Mouse (Mus musculus) heart, adult 11 months (tissue): Measurements from ENCODE around the gene Per2.

ENCODE experiments used
- DNase-seq: peaks from one replicate; pipeline ENCODE4 v3.0.0; 2022

The Per2 gene

DNA sequence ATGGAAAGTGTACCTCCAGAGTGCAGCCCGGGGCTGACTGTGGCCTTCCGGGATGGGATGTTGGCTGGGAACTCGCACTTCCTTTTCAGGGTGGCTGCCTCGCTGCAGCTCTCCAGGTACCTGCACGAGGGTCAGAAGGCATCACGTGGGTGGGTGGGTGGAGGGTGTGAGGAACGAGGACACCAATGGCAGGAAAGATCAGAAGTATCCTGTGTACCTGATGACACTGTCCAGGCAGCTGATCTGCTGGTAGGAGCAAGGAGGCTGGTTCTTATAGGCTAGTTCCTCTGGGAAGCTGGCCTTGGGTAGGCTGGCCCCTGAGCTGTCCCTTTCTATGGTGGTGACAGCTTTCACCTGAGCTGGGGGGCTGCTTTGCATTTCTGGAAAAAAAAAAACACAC lies 28.4 kb downstream of the Per2 start:
- peak; percentile 90 for DNase-seq

DNA sequence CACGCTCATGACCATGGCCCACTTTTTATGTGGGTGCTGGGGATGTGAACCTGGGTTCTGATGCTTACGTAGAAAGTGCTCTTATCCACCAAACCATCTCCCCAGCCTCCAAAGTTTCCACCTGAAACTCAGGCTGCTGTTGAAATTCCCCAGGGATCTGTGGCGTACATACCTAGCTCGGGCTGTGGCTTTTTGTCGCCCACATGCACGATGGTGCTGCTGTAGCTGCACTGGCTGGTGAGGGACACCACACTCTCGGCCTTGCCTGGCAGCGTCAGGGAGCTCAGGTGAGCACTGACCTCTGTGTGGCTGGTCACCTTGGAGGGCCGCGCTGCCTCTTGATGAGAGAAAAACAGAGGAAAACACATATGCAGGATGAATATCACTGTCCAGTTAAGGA lies 29.9 kb downstream of the Per2 start:
- peak; percentile 93 for DNase-seq

DNA sequence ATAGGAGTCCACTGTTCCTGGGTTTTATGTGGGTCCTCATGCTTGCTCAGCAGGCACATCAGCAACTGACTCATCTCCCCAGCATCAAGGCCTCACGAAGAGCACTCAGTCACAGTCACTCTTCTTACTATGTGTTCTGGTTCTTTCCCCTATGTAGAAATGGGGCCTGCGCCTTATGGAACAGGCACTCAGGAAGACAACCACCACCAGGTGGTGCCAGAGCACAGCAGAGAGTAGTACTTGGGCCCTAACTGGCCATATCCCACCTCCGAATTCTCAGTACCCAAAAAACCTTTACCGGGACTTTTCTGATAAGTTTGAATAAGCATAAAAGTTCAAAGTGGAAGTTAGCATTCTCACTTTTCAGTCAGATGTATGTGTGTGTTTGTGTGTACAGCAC lies 30.5 kb downstream of the Per2 start:
- peak; percentile 96 for DNase-seq

DNA sequence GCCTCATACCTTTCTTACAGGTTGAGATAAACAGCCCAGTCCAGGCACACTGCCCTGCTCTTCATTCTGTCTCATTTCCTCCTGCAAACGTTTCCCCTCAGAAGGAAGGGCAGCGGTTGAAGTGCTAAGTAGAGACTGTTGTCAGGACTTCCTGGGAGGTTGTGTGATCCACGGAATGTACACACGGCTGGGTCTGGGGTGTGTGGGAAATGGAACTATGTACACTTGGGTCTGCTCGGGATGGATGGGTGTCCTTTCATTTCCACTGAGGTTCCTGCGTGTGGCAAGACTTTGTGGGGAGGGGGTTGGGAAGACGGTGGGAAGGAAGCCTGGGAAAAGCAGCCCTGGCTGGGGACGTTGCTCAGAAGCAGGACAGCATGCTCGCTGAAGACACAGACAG lies 32.7 kb downstream of the Per2 start:
- peak; percentile 92 for DNase-seq

DNA sequence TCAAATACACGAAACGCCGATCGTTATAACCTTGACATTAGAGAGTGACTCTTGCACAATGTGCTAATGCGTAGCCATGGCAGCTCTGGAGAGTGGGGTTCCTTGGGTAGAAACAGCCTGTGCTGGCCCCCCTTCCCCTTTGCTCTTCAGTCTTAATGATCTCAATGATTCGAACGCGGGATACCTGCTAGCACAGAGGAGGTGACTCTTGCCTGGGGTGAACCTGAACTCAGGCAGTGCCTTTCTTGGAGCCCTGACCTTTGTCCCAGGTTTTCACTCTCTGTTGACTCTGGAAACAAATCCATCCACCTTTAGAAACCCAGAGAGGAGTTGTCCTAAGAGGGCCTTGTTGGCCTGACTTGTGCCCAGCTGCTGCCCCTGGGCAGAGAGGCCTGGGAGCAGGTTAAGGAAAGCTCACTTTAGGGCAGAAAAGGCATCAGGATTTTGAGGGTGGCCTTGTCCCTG lies 38.5 kb downstream of the Per2 start:
- DNase-seq = no peak

DNA sequence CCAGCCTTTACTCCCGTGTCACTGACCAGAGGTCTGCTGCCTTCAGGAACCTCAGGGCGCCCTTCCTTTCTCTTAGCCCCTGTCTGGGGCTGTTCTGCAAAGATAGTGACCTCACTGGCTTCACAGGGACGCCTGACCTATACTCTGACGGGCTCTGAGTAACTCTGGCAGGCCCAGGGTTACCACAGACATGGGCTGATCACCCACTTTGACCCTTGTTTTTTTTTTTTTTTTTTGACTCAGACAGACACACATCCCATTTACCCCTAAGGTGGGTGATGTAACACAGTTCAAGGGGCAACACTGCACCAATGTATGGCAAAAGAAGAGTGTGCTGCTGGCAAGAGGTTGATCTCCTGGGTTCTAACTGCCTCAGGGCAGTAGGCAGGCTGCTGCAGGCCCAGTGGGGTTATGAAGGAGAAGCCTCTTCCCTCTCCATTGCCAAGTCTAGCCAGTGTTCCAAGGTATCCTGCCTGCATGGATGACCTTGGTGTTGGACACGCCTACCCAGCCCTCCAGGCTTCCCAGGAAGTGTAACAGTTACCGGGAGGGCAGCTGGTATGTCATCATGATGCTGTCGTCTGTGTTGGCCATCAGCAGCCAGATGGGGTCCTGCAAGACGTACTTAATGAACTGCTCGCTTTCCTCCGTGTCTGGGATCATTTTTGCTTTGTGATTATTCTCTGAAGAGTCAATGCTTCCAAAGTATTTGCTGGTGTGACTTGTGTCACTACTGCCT lies 39.1 kb downstream of the Per2 start:
- DNase-seq = peak; percentile 80

DNA sequence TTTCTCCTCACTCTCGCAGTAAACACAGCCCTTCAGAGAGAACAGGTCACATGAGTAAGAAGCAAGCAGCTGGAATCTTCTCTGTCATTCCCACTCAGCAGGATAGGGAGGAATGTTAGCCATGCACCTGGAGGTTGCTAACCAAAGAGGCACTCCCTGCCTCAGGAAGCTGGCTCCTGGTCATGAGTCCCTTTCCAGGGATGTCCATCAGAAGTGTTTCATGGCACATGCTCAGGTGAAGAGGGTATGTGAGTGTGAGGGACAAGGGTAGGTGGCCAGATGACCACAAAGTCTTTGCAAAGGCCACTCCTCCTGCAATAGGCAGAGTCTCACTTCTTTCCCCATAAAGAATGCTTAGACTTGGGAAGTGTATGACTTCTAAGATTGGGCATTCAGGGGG lies 41.1 kb downstream of the Per2 start:
- peak; percentile 91 for DNase-seq

DNA sequence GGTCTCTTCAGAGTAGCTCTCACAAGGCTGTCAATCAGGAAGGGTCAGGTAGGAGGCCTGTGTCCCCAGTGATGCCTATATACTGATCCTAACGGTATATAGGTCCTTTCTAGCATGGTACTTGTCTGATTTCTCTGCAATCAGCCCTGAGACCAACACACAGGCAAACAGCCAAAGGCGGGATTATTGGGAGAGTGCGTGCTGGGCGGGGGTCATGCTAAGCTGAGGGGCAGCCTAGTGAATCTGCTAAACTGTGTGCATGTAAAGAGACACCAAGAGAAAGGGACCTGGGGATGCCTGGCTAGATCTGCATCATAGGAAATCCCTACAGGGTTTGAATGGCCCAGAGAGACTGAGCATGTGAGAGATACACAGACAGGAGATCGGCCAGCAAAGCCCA lies 43.8 kb downstream of the Per2 start:
- DNase-seq = no peak

DNA sequence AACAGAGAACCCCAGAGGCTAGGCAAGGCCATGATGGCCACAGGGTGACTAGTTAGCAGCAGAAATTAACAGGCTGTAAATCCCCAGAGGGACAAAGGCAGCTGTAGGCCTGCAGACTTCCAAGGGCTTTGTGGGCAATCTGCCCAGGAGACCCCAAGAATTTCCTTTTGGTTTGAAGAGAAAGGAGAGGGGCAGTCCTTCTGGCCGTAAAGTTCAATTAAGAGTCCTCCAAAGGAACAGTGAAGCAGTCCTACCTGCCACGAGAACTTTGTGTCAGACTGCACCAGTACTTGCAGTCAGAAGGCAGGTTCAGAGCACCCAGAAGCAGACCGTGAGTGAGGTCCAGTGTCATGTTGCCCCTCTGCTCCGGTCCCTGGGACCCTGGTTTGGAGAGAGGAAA lies 44.2 kb downstream of the Per2 start:
- DNase-seq = no peak

DNA sequence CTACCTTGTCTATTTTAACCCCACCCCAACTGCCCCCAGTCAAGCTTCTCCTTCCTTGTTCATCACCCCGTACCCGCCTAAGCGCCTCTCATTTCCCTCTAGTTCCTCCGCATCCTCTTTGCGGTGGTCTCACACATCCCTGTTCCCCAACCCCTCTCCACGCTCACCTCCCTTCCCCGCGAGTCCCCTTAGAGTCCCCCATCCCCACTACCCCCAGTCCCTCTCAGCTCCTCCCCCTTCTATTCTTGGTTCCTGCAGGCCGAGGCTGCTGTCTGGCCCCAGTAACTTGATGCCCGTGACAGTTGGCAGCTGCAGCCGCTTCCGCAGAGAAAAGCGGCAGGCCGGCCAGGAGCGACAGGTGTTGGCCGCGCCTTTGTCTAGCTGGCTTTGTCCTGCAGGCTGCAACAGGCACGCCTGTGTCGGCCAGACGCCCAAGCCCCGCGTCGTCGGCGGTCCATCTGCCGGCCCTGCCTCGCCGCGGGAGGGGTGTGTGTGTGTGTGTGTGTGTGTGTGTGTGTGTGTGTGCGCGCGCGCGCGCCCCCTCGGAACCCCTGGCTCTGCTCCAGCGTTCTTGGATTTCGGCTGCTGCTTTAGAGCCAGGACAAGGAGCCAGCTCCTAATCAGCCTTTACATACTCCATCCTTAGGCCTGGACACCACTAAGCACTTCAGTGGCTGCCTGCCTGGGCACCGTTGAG lies 45.1 kb downstream of the Per2 start, which contains the start of gene Hes6:
Gene Hes6 (minus strand): TSS at position 141 of the 697 bp plus-strand sequence.
- DNase-seq = peak; percentile 99

DNA sequence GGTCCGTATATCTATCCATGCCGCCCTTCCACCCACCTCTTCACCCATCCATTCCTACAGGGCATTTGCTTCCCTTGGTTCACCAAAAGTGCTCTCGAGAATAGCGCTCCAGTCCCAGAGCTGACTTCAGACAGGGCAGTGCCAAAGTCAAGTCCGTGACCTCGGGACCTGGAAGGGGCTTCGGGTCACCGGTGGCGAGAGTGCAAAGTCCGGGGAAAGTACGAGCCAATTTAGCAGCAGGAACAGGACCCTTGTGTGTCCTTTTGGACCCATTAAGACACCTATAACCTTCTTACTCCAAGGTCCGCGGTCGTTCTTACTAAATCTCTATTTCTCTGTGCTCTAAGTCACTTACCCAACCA lies 45.6 kb downstream of the Per2 start:
- DNase-seq = no peak

DNA sequence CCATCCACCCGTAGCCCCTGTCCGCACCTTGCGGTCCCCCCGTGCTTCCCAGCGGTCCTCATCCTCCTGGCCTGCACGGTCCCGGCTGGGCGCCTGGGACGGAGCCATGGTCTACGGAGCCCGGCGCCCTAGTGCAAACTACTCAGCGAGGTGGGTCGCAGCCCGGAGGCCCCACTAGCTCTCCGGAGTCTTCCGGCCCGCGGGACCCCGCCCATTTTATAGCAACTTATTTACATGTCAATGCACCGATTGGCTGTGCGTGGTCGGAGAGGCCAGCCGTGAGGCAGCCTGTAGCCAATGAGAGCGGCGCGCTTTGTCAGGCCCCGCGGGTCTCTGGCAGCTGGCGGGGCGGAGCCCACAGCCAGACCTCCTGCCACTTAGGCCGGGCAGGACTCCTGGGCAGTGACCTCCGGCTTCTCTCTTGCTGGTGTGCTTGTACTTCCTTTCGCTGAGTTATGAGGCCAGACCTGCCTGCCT lies 46.1 kb downstream of the Per2 start:
- DNase-seq = peak; percentile 100

DNA sequence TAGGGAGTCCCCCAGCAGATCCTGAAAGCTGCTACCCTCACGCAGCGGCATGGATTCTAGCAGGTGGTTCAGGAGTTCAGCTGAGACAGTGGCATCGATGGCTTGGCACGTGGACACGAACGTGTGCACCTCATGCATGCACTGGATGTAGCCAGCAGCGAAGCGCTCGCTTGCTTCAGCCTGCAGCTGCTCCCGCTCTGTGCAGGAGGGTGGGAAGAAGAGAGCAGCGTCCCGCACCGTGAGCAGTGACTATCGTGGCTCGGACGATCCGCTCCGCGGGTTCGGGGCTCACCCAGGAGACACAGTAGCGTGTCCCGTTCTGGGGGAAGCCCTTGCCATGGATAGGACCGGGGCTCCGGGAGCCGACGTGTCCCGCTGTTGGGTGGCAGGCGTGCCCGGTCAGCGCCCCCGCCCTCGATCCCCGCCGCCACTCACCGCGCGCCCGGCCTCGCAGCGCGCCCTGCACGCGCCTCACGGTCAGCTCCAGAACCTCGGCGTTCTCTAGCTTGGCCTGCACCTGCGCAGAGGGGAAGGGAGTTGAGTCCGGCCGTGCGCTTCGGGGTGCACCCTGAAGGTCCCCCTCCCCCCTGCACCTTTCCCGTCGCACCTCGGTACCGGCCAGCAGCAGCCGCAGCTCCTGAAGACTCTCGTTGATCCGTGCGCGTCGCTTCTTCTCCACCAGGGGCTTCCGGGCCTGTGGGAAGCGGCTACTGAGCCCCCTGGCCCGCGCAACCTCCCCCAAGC lies 46.7 kb downstream of the Per2 start:
- DNase-seq = peak; percentile 95

DNA sequence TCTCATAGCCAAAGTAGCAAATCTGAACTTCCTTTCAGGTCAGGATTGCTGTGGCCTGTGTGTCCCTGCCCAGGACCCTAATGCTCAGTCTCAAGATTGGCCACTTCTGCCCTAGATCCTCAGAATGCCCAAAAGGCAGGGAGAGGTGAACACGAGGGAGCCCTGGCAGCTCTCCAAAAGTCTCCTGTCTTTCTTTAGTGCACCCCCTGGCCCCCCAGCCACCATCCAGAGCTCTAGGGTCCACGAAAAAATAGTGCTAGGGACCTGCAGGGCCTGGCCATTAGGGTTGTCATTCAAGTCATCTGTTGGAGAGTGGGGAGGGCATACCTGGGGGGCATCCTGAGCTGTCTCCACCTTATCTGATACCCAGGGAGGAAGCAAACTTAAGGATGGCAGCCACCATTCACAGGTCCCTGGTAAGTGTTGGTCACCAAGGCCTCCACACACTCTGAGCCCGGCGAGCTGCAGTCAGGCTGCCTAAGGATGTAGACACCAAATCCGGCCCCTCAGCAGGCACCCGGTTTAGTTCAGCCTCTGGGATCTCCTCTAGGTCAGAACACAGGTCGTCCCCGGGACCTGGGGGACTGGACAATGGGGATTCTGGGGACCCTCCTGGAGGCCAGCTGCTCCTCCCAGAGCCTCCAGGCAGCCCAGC lies 47.4 kb downstream of the Per2 start:
- DNase-seq = no peak

DNA sequence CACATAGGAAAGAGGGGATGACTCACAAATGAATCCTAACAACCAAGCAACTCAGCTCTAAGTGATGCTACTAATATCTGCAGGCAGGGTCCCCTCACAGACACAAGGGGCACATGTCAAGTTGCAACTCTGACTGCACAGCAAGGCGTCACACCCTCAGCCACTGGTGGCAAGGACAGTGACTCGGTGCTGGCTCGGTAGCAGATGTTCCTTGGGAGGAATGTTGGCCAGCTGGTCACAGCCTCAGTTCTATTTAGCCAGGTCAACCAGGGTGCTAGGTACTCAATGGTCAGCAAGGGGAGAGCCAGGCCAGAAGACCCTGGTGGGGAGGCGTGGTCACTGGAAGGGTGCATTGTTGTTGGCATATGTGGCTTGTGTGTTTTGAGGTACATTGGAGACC lies 51.3 kb downstream of the Per2 start:
- no peak for DNase-seq

DNA sequence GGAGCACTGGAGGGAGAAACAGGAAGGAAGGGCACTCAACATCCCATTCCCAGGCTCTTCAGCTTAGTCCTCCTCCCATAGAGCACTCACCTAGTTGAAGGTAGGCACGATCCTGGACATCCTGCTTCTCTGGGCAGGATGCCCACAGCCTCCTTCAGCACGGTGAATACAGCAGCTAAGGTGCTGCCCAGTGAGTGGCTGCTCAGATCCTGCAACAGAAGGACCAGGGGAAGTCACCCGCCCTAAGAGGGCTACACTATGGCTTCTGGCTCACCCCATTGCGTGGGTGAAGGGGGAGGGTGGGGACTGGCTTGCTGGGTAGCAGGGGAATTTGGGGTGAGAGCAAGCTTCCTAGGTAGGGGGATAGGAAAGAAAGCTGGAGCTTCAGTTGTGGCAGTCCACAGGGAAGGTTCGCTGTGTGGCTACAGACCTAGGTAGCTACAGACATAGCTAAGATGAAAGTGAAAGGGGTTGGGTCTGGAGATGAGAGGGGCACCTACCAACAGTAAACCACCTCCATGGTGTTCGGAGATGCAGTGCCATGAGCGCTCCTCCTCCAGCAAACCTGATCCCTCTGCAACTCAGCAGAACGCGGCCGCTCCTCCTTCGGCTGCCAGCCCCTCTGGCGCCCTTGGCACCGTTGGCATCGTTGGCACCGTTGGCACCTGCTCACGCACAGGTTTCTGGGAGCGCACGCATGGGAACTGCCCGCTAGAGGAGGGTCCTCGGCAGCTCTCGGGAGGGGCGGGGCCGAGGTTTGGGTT lies 53.5 kb downstream of the Per2 start:
- no peak for DNase-seq

DNA sequence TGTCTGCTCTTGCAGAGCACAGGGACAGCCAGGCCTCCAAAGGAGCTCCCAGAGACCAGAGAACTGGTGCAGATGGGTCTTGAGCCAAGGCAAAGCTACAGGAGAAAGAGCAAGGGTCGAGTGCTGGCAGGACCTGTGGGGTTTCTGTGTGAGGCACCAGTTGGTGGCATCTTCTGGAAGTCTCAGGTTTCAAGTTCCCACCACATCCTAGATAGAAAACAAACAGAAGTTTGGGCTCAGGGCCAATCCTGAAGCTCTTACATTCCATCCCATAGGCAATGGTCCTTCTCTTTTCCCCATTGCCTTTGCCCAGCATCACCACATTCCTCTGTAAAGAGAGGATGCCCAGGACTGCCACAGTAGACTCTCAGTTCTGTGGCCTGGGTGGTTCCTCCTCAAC lies 54.1 kb downstream of the Per2 start:
- no peak for DNase-seq

DNA sequence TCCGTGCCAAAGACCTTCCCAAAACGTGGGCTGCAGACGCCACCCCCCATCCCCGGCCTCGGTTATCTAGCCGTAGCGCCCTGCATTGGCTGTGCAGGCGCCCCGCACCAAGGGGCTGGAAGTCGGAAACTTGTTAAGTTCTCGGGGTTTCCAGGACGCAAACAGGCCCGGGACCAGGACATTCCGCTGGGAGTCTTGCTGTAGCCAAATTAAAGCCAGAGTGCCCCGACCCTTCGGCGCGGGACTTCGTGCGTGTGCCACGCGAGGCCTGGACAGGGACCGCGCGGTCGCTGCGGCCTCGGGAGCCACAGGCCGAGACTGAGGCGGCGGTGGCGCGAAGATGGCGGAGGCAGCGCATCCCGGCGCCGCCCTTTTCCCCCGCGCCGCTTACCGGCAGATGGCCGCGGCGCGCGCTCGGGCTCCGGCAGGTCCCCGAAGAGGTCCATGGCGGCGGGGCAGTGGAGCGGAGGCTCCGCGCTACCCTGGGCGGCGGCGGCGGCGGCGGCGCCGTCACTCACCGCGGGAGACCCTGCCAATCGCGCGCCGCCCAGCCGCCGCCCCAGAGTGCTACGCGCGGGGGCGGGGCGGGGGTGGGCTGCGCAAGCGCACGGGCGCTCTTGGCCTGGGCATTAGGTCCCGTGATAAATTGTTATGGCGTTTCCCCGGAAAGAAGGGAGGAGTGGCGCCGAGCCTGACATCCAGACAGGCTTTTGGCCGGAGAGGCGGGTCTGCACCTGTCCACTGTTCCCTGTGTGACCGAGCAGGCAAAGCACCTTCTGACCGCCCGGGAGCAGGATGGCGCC lies 60.7 kb downstream of the Per2 start, which contains the start of gene Ilkap:
Gene Ilkap (minus strand): TSS at position 556 of the 803 bp plus-strand sequence.
- DNase-seq = peak; percentile 99

DNA sequence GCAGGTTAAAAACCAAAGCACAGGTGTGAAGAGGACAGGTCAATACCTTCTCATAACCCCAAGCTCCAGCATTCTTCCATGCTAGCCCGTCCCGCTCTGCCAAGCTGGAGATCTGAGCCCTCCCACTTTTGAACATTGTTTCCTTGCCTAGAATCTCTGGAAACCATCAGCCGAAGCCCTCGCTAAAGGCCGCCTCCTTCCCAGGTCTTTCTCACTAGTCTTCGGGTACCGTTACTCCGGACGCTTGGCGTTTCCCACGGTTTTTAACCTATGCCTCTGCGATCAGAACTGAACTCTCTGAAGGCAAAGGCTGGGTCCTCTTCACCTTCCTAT lies 61.2 kb downstream of the Per2 start:
- peak; percentile 90 for DNase-seq

DNA sequence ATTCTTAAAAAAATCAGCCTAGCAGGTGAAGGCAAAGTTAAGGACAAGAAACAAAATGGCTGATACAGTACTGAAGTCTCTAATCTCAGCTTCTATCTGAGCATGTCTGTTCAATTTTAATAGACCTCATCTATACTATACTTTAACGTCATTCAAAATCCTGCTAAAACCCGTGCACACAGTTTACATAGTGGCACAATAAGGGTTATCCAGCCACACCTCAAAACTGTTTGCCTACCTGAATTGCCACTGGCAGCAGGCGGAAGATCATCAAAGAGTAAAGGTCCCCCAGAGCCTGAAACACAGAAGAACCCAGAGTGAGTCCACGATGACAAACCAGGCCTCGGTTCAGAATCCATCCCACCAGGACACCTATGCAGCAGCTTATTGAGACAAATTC lies 68.8 kb downstream of the Per2 start:
- DNase-seq = no peak

DNA sequence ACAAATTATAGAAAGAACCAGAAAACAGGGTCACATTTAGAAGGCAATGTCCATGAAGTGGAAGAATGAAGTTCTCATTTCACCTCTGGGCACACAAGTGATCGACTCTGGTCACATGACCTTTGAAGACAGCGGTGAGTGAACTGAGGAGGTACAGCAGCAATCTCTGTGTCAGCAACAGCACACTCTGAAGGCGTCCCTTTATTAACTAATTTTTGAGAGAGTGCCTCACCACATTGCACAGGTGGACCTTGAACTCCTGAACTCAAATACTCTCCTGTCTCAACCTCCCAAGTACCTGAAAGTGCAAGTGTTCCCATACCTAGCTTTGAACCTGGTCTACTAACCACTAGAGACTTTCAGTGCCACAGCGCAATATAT lies 78.0 kb downstream of the Per2 start:
- DNase-seq = no peak
